Mouse (Mus musculus) limb, embryonic 10.5 days (tissue): ENCODE measurements around the gene Nek7. TPM values are rescaled to one million over a fixed set of nuclear protein-coding genes. Genes with fewer than 3 reads are reported as not detected.

ENCODE experiments used
- DNase-seq: peaks from one replicate; pipeline ENCODE4 v3.0.0-alpha.2; 2017; ENCODE audit warnings: low spot score
- H3K27ac ChIP-seq: fragments of 300-500 bp; sonication (generic); 2 replicates; pipeline ENCODE4 v1.5.1; 2016; ENCODE audit warnings: mild to moderate bottlenecking
- H3K27me3 ChIP-seq: fragments of 300-500 bp; sonication (generic); 2 replicates; pipeline ENCODE4 v1.6.1; 2016; ENCODE audit warnings: low read depth, mild to moderate bottlenecking; ENCODE audit not compliant: poor library complexity, severe bottlenecking
- H3K36me3 ChIP-seq: fragments of 300-500 bp; sonication (generic); 2 replicates; pipeline ENCODE4 v1.6.1; 2016; ENCODE audit warnings: mild to moderate bottlenecking, moderate library complexity
- H3K4me1 ChIP-seq: fragments of 300-500 bp; sonication (generic); 2 replicates; pipeline ENCODE4 v1.6.1; 2016
- H3K4me3 ChIP-seq: fragments of 300-500 bp; sonication (generic); 2 replicates; pipeline ENCODE4 v1.5.1; 2016; ENCODE audit warnings: mild to moderate bottlenecking, moderate library complexity
- H3K9me3 ChIP-seq: fragments of 300-500 bp; sonication (generic); replicated peaks from 2 replicates; pipeline ENCODE4 v1.6.1; 2016; ENCODE audit warnings: mild to moderate bottlenecking
- WGBS: fragments of 180-500 bp; shearing (Covaris S2); methylation state at CpG from one replicate; pipeline ENCODE4 v1.1.7; 2016; 5-methylcytosine and 5-hydroxymethylcytosine counted together
- polyA plus RNA-seq: library from polyadenylated mRNA; unstranded; fragments of >200 nt; fragmentation: Nextera tagmentation; extraction: Ambion mirVana; gene quantifications from 2 replicates; pipeline ENCODE4 v1.2.1, GENCODE M21; 2016

The Nek7 gene
- polyA plus RNA-seq, 1 experiment from 2014 or later: 34.7 TPM

GRCm38 (mm10) chr1:138461425-138461824 lies 158.5 kb downstream of the Nek7 start:
- WGBS: 83% methylated on average over 3 of the region's 3 CpGs
- Histone ChIP-seq H3K36me3 (no peaks in the 10 kb centered on the region), H3K4me1 (no peaks in the 10 kb centered on the region), H3K9me3 (no peaks in the 10 kb centered on the region), H3K27me3 (no peaks in the 10 kb centered on the region), H3K27ac (no peak overlapping the region), H3K4me3 (no peak overlapping the region)
- no peak for DNase-seq

- H3K36me3 ChIP-seq: no peaks in the 10 kb centered on the region
- H3K27ac ChIP-seq: peak overlapping the region; percentile 53; the same call in 1 of the 2 replicates
- H3K4me1 ChIP-seq: peaks cover 8% of the 10 kb centered on the region
- no peaks in the 10 kb centered on the region for H3K27me3 ChIP-seq
- H3K4me3 ChIP-seq: no peak overlapping the region
- WGBS: 68% methylated on average over 2 of the region's 2 CpGs
- H3K9me3 ChIP-seq: no peaks in the 10 kb centered on the region
- DNase-seq: no peak
Observed at GRCm38 (mm10) chr1:138449476-138449851, 170.5 kb downstream of the Nek7 start.

DNA sequence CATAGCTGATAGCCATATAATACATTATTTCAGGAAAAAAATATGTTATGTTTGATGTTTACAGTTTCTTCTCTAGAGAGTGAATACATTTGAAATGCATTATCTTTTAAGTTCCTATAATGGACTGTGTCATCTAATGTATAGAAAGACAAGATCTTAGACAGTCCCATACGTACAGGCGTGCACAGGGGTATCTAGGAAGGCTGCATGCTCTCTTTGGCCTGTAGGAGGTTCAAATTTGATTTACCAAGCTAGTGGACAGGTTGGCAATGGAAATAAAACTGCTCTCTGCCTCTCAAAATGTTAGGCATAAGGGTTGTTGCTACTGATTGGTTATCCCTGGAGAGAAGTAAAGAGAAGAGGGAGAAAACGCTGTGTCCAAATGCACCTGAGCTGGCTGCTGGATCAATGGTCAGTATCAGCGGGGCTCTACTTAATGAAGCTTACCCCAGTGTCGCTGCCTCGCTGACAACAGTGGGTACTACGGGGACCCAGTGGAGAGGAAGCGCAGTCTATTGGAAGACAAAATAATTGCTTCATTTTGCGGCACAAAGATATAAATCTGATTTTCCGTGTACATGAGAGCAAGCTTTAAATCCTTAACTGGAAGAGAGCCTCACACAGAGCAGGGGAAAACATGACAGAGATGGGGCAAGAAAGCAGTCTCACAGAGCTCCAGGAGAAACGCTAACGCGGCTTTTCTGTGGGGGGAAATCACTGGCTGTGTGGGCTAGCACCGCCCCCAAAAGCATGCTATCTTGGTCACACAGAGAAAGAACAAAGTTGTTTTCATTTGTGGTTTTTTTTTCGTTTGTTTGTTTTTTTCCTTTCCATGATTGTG lies 171.1 kb downstream of the Nek7 start:
- Histone ChIP-seq H3K36me3 (no peaks in the 10 kb centered on the region), H3K27ac (peak overlapping the region; percentile 53; the same call in 1 of the 2 replicates), H3K9me3 (no peaks in the 10 kb centered on the region), H3K27me3 (no peaks in the 10 kb centered on the region), H3K4me1 (peaks cover 8% of the 10 kb centered on the region), H3K4me3 (no peak overlapping the region)
- 65% methylated on average over 15 of the region's 15 CpGs for WGBS
- no peak for DNase-seq

- WGBS: 96% methylated on average over 1 of the region's 1 CpGs
- DNase-seq: no peak
- Histone ChIP-seq H3K4me1 (peaks cover 8% of the 10 kb centered on the region), H3K36me3 (no peaks in the 10 kb centered on the region), H3K4me3 (no peak overlapping the region), H3K9me3 (no peaks in the 10 kb centered on the region), H3K27ac (no peak overlapping the region), H3K27me3 (no peaks in the 10 kb centered on the region)
Observed at GRCm38 (mm10) chr1:138446846-138447245, 173.1 kb downstream of the Nek7 start.

Other genes starting within 250 kb of the Nek7 start
- 110 and 114 TPM in 2 replicates for gene Lhx9, start 228.4 kb upstream of the Nek7 start, polyA plus RNA-seq
- gene 2310009B15Rik, start 236.7 kb upstream of the Nek7 start, polyA plus RNA-seq: 60.2 and 60.6 TPM in 2 replicates